Mouse (Mus musculus) limb, embryonic 14.5 days (tissue): ENCODE data around the gene Gdpd5. TPM values are rescaled to one million over a fixed set of nuclear protein-coding genes. Genes with fewer than 3 reads are reported as not detected.

Experiments
- ATAC-seq: fragments of 200-750 bp; cut with Nextera tagmentation; 2 replicates; pipeline ENCODE4 v1.8.0; 2017; ENCODE audit warnings: low read depth, moderate number of reproducible peaks, moderate TSS enrichment; ENCODE audit not compliant: low FRiP score
- DNase-seq: peaks from one replicate; pipeline ENCODE4 v3.0.0-alpha.2; 2015; ENCODE audit warnings: low spot score
- H3K27ac ChIP-seq: fragments of 300-500 bp; sonication (generic); replicated peaks from 2 replicates; pipeline ENCODE4 v1.5.1; 2014; ENCODE audit warnings: low read depth, mild to moderate bottlenecking, low read length, moderate library complexity, mixed read lengths
- H3K27me3 ChIP-seq: fragments of 300-500 bp; sonication (generic); 2 replicates; pipeline ENCODE4 v1.6.1; 2014; ENCODE audit warnings: low read length, mixed read lengths; ENCODE audit not compliant: control insufficient read depth, insufficient read depth
- H3K36me3 ChIP-seq: fragments of 300-500 bp; sonication (generic); 2 replicates; pipeline ENCODE4 v1.6.1; 2014; ENCODE audit warnings: mild to moderate bottlenecking, low read length, moderate library complexity, mixed read lengths; ENCODE audit not compliant: control insufficient read depth, insufficient read depth
- H3K4me1 ChIP-seq: fragments of 300-500 bp; sonication (generic); 2 replicates; pipeline ENCODE4 v1.6.1; 2014; ENCODE audit warnings: antibody characterized with exemption, low read length, mixed read lengths; ENCODE audit not compliant: control insufficient read depth, insufficient read depth
- H3K4me2 ChIP-seq: fragments of 300-500 bp; sonication (generic); replicated peaks from 2 replicates; pipeline ENCODE4 v1.6.1; 2014; ENCODE audit warnings: low read depth, mild to moderate bottlenecking, low read length, moderate library complexity; ENCODE audit not compliant: severe bottlenecking
- H3K4me3 ChIP-seq: fragments of 300-500 bp; sonication (generic); replicated peaks from 2 replicates; pipeline ENCODE4 v1.5.1; 2014; ENCODE audit warnings: low read length
- H3K9ac ChIP-seq: fragments of 300-500 bp; sonication (generic); 2 replicates; pipeline ENCODE4 v1.6.1; 2014; ENCODE audit warnings: mild to moderate bottlenecking, low read depth, low read length, moderate library complexity; ENCODE audit not compliant: severe bottlenecking
- H3K9me3 ChIP-seq: fragments of 300-500 bp; sonication (generic); 2 replicates; pipeline ENCODE4 v1.6.1; 2016; ENCODE audit warnings: low read length; ENCODE audit not compliant: control insufficient read depth
- POLR2A ChIP-seq: fragments of 200-500 bp; IDR thresholded peaks from 2 replicates; pipeline ENCODE4 v1.8.0; 2012; ENCODE audit warnings: inconsistent platforms, mild to moderate bottlenecking, moderate library complexity, borderline replicate concordance; ENCODE audit not compliant: insufficient read depth, insufficient read length; ENCODE audit errors: extremely low read depth
- WGBS: fragments of 180-500 bp; shearing (Covaris S2); extraction: QIAGEN DNeasy Blood & Tissue Kit; methylation state at CpG from one replicate; pipeline ENCODE4 v1.1.7; 2014; 5-methylcytosine and 5-hydroxymethylcytosine counted together
- polyA plus RNA-seq, 2 experiments: library from polyadenylated mRNA; depleted of rRNA in 1 of 2; stranded (reverse) in 1 of 2; unstranded in 1 of 2; fragments of >200 nt; fragmentation: Nextera tagmentation in 1 of 2; extraction: Ambion mirVana in 1 of 2; gene quantifications; 2 replicates each; pipeline versions ENCODE4 v1.2.1 to v1.2.3; 2012 to 2014

Gene Gdpd5
- polyA plus RNA-seq, 2 experiments: 11.8 to 14.5 TPM

- TF ChIP-seq POLR2A: no peak
- no peak for ATAC-seq
- Histone ChIP-seq H3K9me3 (no peaks in the 10 kb centered on the region), H3K4me3 (no peak overlapping the region), H3K4me1 (peaks cover 13% of the 10 kb centered on the region), H3K27me3 (no peaks in the 10 kb centered on the region), H3K4me2 (no peak overlapping the region), H3K36me3 (no peaks in the 10 kb centered on the region), H3K9ac (no peak overlapping the region), H3K27ac (no peak overlapping the region)
- 46% methylated on average over 9 of the region's 12 CpGs for WGBS
- DNase-seq: no peak
Observed at GRCm38 (mm10) chr7:99434672-99435250, 53.5 kb downstream of the Gdpd5 start.

DNA sequence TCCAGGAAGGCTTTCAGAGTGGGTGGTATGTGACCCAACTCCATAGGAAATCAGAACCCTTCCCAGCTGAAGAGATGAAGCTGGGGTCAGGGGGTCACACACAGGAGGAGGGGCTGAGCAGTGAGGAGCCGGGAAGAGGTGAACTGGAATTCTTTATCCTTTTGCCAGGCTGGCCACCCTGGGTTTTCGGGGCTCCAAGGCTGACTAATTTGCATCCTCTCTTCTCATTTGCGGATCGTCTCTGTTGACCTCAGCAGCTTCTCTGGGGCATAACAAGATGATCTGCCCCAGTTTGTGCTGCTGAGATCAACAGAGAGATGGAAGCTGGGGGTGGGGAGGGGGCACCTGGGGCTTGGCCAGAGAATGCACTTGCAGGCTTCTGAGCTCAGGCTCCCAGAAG lies 55.3 kb downstream of the Gdpd5 start:
- TF ChIP-seq POLR2A: no peak
- DNase-seq (no peak), ATAC-seq (no peak)
- Histone ChIP-seq H3K4me2 (no peak overlapping the region), H3K4me3 (no peak overlapping the region), H3K27ac (no peak overlapping the region), H3K9ac (no peak overlapping the region), H3K36me3 (no peaks in the 10 kb centered on the region), H3K4me1 (peaks cover 17% of the 10 kb centered on the region), H3K27me3 (no peaks in the 10 kb centered on the region), H3K9me3 (no peaks in the 10 kb centered on the region)
- WGBS: 10% methylated on average over 4 of the region's 4 CpGs

GRCm38 (mm10) chr7:99438881-99439280 lies 57.7 kb downstream of the Gdpd5 start:
- Histone ChIP-seq H3K4me2 (no peak overlapping the region), H3K27ac (no peak overlapping the region), H3K9me3 (no peaks in the 10 kb centered on the region), H3K9ac (no peak overlapping the region), H3K4me1 (peaks cover 22% of the 10 kb centered on the region), H3K36me3 (no peaks in the 10 kb centered on the region), H3K27me3 (no peaks in the 10 kb centered on the region), H3K4me3 (no peak overlapping the region)
- TF ChIP-seq POLR2A: no peak
- ATAC-seq: no peak
- 73% methylated on average over 10 of the region's 10 CpGs for WGBS
- DNase-seq: no peak

DNA sequence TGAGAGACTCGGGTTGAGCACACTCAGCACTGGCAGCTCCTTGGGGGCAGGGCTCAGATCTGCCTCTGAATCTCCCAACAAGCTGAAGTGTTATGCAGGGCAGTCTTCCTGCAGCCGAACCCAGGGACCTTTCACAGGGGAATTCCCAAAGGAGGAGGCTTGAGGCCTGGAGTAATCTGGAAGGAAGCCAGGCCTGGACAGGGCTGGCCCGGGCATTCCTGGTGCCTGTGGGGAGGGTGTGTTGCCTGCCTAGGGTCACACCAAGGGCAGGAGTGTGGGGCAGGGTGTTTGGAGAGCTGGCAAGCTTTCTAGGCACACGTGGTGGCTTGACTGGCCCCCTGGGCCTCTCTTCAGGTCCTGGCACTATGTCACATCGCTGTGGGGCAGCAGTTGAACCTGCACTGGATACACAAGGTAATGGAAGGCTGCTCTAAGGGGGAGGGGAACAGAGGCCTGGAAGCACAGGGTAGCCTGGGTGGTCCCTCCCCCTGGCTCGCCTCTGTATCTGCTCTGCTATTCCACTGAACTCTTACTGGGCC lies 60.4 kb downstream of the Gdpd5 start:
- Histone ChIP-seq H3K9me3 (no peaks in the 10 kb centered on the region), H3K4me1 (peaks cover 22% of the 10 kb centered on the region), H3K9ac (0 out of 2 replicates have a peak overlapping the region, but pooled peaks have one; percentile 25), H3K4me3 (no peak overlapping the region), H3K27me3 (no peaks in the 10 kb centered on the region), H3K27ac (peak overlapping the region; percentile 43; the same call in 1 of the 2 replicates), H3K4me2 (no peak overlapping the region), H3K36me3 (no peaks in the 10 kb centered on the region)
- 17% methylated on average over 6 of the region's 6 CpGs for WGBS
- ATAC-seq: peak; percentile 46; the same call in 1 of the 2 replicates
- TF ChIP-seq POLR2A: no peak
- DNase-seq: peak; percentile 45

DNA sequence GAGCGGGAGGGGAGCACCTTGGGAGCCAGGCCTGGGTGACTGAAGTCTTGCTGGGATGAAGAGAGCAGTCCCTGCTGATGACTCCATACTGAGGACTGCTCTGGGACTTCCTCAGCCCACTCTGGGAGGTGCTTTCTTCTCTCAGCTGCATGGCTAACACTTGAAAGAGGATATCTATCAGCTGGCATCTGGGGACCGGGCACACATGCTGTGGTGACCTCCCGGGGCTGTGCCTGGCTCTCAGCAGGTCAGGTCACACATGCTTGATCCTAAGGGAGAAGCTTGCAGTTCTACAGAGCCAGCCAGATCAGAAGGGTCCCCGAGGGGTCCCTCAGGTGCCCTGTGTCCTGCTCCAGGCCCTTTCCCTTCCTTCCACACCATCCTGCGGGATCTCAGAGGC lies 62.0 kb downstream of the Gdpd5 start:
- Histone ChIP-seq H3K27ac (no peak overlapping the region), H3K4me2 (no peak overlapping the region), H3K9ac (no peak overlapping the region), H3K9me3 (no peaks in the 10 kb centered on the region), H3K36me3 (no peaks in the 10 kb centered on the region), H3K4me1 (peaks cover 22% of the 10 kb centered on the region), H3K4me3 (no peak overlapping the region), H3K27me3 (no peaks in the 10 kb centered on the region)
- no peak for TF ChIP-seq POLR2A
- 55% methylated on average over 5 of the region's 5 CpGs for WGBS
- DNase-seq (no peak), ATAC-seq (no peak)

DNA sequence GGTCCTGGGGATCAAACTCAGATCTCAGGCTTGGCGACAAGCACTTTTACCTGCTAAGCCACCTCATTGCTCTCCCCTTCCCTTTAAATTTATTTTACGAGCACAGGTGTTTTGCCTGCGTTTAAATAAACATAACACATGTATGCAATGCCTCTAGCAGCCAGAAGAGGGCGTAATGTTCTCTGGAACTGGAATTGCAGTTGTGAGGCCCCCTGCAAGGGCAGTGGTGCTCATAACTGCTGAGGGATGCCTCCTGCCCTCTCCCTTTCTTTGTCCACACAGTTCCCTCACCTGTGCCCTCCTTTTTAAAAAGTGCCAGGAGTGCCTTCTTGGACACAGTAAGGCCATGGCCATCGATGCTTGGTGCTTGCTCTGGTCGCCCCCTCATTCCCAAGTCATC lies 62.8 kb downstream of the Gdpd5 start:
- no peaks in the 10 kb centered on the region for H3K9me3 ChIP-seq
- H3K4me2 ChIP-seq: no peak overlapping the region
- 54% methylated on average over 6 of the region's 6 CpGs for WGBS
- TF ChIP-seq POLR2A: no peak
- no peaks in the 10 kb centered on the region for H3K27me3 ChIP-seq
- peaks cover 22% of the 10 kb centered on the region for H3K4me1 ChIP-seq
- DNase-seq: no peak
- no peak overlapping the region for H3K9ac ChIP-seq
- no peak overlapping the region for H3K4me3 ChIP-seq
- ATAC-seq: no peak
- H3K27ac ChIP-seq: no peak overlapping the region
- H3K36me3 ChIP-seq: no peaks in the 10 kb centered on the region
